Mouse (Mus musculus) heart, embryonic 14.5 days (tissue): ENCODE data around the gene Mrtfb. TPM values are rescaled to one million over a fixed set of nuclear protein-coding genes. Genes with fewer than 3 reads are reported as not detected.

Experiments
- ATAC-seq: fragments of 200-750 bp; cut with Nextera tagmentation; 2 replicates; pipeline ENCODE4 v1.8.0; 2017; ENCODE audit warnings: low read depth, moderate TSS enrichment; ENCODE audit not compliant: insufficient number of reproducible peaks, insufficient read depth, low FRiP score
- H3K27ac ChIP-seq, 2 experiments: fragments of 200-500 bp in 1 of 2; fragments of 300-500 bp in 1 of 2; sonication (generic) in 1 of 2; replicated peaks in 1 of 2; 2 replicates each; pipeline ENCODE4 v1.5.1; 2012 to 2014; ENCODE audit warnings: low read depth in 2 of 2, low read length in 2 of 2, control low read depth in 1 of 2, mild to moderate bottlenecking in 1 of 2, mixed read lengths in 1 of 2; ENCODE audit not compliant: control insufficient read depth in 1 of 2, insufficient read depth in 1 of 2
- H3K27me3 ChIP-seq: fragments of 300-500 bp; sonication (generic); 2 replicates; pipeline ENCODE4 v1.6.1; 2014; ENCODE audit warnings: mild to moderate bottlenecking, low read length, control low read depth; ENCODE audit not compliant: control insufficient read depth, insufficient read depth
- H3K36me3 ChIP-seq: fragments of 300-500 bp; sonication (generic); 2 replicates; pipeline ENCODE4 v1.6.1; 2014; ENCODE audit warnings: mild to moderate bottlenecking, control low read depth, low read length, mixed read lengths; ENCODE audit not compliant: control insufficient read depth, insufficient read depth
- H3K4me1 ChIP-seq, 2 experiments: fragments of 200-500 bp in 1 of 2; fragments of 300-500 bp in 1 of 2; sonication (generic) in 1 of 2; 2 replicates each; pipeline ENCODE4 v1.6.1; 2012 to 2014; ENCODE audit warnings: low read length in 2 of 2, control low read depth in 1 of 2, mixed read lengths in 1 of 2; ENCODE audit not compliant: control insufficient read depth in 2 of 2, insufficient read depth in 2 of 2
- H3K4me2 ChIP-seq: fragments of 300-500 bp; sonication (generic); 2 replicates; pipeline ENCODE4 v1.6.1; 2014; ENCODE audit warnings: mild to moderate bottlenecking, low read length
- H3K4me3 ChIP-seq, 2 experiments: fragments of 200-500 bp in 1 of 2; fragments of 300-500 bp in 1 of 2; sonication (generic) in 1 of 2; 2 replicates each; pipeline ENCODE4 v1.5.1; 2012 to 2014; ENCODE audit warnings: low read length in 2 of 2, mild to moderate bottlenecking in 2 of 2, control low read depth in 1 of 2, low read depth in 1 of 2, moderate library complexity in 1 of 2; ENCODE audit not compliant: control insufficient read depth in 1 of 2, insufficient read depth in 1 of 2
- H3K9ac ChIP-seq: fragments of 300-500 bp; sonication (generic); 2 replicates; pipeline ENCODE4 v1.6.1; 2014; ENCODE audit warnings: mild to moderate bottlenecking, low read length
- H3K9me3 ChIP-seq: fragments of 300-500 bp; sonication (generic); 2 replicates; pipeline ENCODE4 v1.6.1; 2016; ENCODE audit warnings: low read length, control low read depth; ENCODE audit not compliant: control insufficient read depth
- WGBS: fragments of 180-500 bp; shearing (Covaris S2); extraction: QIAGEN DNeasy Blood & Tissue Kit; methylation state at CpG from one replicate; pipeline ENCODE4 v1.1.7; 2014; 5-methylcytosine and 5-hydroxymethylcytosine counted together
- polyA plus RNA-seq: library from polyadenylated mRNA; unstranded; fragments of >200 nt; fragmentation: Nextera tagmentation; extraction: Ambion mirVana; gene quantifications from 2 replicates; pipeline ENCODE4 v1.2.1, GENCODE M21; 2014

The Mrtfb gene
- polyA plus RNA-seq, 1 experiment from 2014 or later = 20.9 TPM

DNA sequence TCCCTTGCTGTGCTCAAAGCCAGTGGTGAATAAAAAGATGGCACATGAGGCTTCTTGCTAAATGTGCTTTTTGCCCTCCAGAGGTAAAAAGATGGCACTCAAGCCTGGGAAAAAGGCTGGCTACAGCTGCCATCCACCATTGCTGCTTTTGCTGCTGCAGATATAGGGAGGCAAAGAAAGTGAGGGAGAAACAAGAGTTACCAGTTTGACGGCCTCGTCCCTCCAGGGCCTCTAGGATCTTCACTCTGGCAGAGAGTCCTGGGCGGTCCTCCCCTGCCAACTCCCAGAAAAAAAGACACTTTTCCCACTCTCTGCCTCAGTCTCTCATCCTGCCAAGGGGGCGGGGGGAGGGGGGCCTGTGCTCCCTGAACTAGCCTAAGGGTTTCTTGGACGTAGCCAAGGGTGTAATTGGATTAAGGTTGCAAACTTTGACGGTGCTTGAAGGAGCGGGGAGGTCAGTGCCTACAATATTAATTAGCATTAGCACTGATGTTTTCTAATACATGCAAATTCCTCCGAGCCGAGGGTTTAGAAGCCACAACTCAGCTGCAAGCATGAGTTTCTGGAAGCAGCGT is 197.8 kb downstream of the Mrtfb start:
- peaks cover 4 to 7% of the 10 kb centered on the region in 2 experiments; a peak in 3 of 4 replicates for H3K4me1 ChIP-seq
- H3K27ac ChIP-seq = no peak overlapping the region
- no peak overlapping the region for H3K4me2 ChIP-seq
- H3K9me3 ChIP-seq = no peaks in the 10 kb centered on the region
- H3K36me3 ChIP-seq = 0 out of 2 replicates have a peak, but pooled peaks cover 3% of the 10 kb centered on the region
- no peaks in the 10 kb centered on the region; the same call in 1 of the 2 replicates for H3K27me3 ChIP-seq
- H3K4me3 ChIP-seq = no peak overlapping the region
- ATAC-seq = no peak
- WGBS = 63% methylated on average over 10 of the region's 10 CpGs
- H3K9ac ChIP-seq = no peak overlapping the region

DNA sequence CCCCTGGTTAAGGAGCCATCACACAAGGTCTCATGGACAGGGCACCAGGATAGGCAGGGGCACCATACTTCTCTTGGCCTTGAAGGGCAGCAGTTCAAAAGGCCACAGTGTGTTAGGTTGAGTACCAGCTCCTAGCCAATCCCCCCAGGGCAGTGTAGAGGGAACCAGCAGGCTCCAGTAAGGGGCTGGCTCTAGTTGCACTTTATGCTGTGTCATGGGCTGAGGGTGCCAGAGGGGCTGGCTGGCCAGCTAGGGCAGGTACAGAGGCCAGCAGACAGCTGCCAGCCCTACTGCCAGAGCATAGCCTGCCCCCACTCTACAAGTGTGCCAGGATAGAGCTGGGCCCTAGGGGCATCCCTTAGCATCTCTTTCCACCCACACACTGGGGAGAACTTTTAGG is 199.3 kb downstream of the Mrtfb start:
- ATAC-seq = no peak
- Histone ChIP-seq H3K4me1 (no peaks in the 10 kb centered on the region), H3K9ac (no peak overlapping the region), H3K9me3 (no peaks in the 10 kb centered on the region), H3K36me3 (0 out of 2 replicates have a peak, but pooled peaks cover 3% of the 10 kb centered on the region), H3K4me3 (no peak overlapping the region), H3K4me2 (no peak overlapping the region), H3K27ac (no peak overlapping the region), H3K27me3 (no peaks in the 10 kb centered on the region)

DNA sequence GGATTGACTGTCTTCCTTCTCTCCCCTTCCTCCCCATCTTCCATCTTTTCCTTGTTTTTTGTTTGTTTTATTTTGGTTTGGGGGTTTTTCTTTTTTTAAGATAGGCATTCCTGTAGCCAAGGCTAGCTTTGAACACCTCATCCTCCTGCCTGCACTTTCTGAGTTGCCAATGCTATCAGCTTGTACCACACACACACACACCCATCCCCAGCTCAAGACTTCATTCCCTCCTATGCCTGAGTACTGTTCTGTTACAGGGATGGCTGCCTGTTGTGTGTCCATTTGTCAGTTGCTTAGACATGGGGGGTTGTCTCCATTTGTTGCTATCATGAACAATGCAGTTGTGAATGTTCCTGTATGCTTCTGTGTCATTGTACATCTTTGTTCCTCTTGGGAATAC is 202.3 kb downstream of the Mrtfb start:
- Histone ChIP-seq H3K4me1 (no peaks in the 10 kb centered on the region), H3K4me3 (no peak overlapping the region), H3K9me3 (no peaks in the 10 kb centered on the region), H3K36me3 (0 out of 2 replicates have a peak, but pooled peaks cover 3% of the 10 kb centered on the region), H3K4me2 (no peak overlapping the region), H3K9ac (no peak overlapping the region), H3K27me3 (no peaks in the 10 kb centered on the region), H3K27ac (no peak overlapping the region)
- no peak for ATAC-seq

- Histone ChIP-seq H3K4me1 (no peaks in the 10 kb centered on the region), H3K9ac (no peak overlapping the region), H3K27ac (no peak overlapping the region), H3K9me3 (no peaks in the 10 kb centered on the region), H3K36me3 (0 out of 2 replicates have a peak, but pooled peaks cover 3% of the 10 kb centered on the region), H3K4me2 (no peak overlapping the region), H3K4me3 (no peak overlapping the region), H3K27me3 (no peaks in the 10 kb centered on the region)
- no peak for ATAC-seq
- WGBS = 84% methylated on average over 1 of the region's 1 CpGs
Observed at GRCm38 (mm10) chr16:13460071-13460470, 203.8 kb downstream of the Mrtfb start.

DNA sequence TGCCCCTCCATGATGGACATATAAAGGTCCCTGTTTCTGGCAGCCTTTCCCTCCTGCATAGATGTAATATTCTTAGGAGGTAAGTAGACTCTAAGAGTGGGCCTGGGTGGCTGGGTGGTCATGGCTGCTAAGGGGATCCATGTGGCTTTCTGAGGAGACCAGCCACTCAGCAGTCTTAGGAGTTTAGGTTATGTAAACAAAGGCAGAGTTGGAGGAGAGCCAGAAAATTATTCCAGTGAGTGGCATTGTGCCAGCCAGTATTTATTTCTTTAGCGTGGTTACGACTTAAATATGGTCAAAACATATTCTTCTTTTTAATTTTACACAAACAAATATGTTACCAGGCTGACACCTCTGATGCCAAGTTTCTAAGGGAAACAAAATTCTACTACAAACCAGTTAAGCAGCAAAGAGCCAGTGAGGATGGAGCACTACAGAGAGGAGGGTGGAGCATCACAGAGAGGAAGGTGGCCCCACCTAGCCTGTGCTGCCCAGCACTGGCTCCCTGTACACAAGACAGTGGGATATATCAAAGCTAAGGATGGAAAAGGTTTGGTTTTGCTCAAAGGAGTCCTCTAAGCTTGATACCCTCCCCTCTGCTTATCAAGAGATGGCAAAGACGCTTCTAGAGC is 204.6 kb downstream of the Mrtfb start:
- WGBS = 74% methylated on average over 3 of the region's 3 CpGs
- ATAC-seq = no peak
- H3K27ac ChIP-seq = no peak overlapping the region

DNA sequence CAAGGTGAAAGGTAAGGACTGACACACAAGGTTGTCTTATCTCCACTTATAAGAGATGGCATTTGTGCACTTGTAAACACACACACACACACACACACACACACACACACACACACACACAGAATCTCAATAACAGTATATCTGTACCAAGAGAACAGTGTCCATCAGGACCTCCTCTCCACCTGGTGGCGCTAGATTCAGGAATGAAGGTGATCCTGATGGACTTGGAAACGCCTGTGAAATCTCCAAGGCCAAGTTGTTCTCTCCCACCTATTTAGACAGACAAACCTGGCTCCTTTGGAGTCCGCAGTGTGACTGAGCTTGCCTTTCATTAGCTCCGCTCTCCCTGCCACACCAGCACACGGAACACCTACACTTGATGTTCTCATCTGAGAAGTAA is 208.4 kb downstream of the Mrtfb start:
- Histone ChIP-seq H3K36me3 (no peaks in the 10 kb centered on the region), H3K4me1 (0 out of 4 replicates have a peak, but pooled peaks cover 0 to 2% of the 10 kb centered on the region in 2 experiments), H3K27me3 (no peaks in the 10 kb centered on the region), H3K9me3 (no peaks in the 10 kb centered on the region), H3K27ac (no peak overlapping the region), H3K4me2 (no peak overlapping the region), H3K9ac (no peak overlapping the region), H3K4me3 (no peak overlapping the region)
- 83% methylated on average over 5 of the region's 5 CpGs for WGBS
- ATAC-seq = no peak

More for the DNA sequence above, 204.6 kb downstream of the Mrtfb start:
- Histone ChIP-seq H3K9me3 (no peaks in the 10 kb centered on the region), H3K36me3 (no peaks in the 10 kb centered on the region), H3K27me3 (no peaks in the 10 kb centered on the region), H3K4me2 (no peak overlapping the region), H3K4me1 (0 out of 4 replicates have a peak, but pooled peaks cover 0 to under 1% of the 10 kb centered on the region in 2 experiments), H3K4me3 (no peak overlapping the region), H3K9ac (no peak overlapping the region)
